Mouse (Mus musculus) G1E (cell line): ENCODE measurements around the gene 3425401B19Rik. TPM values are rescaled to one million over a fixed set of nuclear protein-coding genes. Genes with fewer than 3 reads are reported as not detected.

Source experiments
- ATAC-seq: 2 replicates; pipeline ENCODE4 v1.8.0; 2016; ENCODE audit warnings: mild to moderate bottlenecking; ENCODE audit not compliant: insufficient number of reproducible peaks, poor library complexity, low FRiP score, severe bottlenecking; ENCODE audit errors: extremely low read depth
- DNase-seq: peaks from one replicate; pipeline ENCODE4 v3.0.0; 2012; ENCODE audit warnings: low spot score
- H3K27me3 ChIP-seq: 2 replicates; pipeline ENCODE4 v1.6.1; 2012; ENCODE audit warnings: mild to moderate bottlenecking, low read length, inconsistent platforms; ENCODE audit not compliant: insufficient read depth
- H3K36me3 ChIP-seq: replicated peaks from 2 replicates; pipeline ENCODE3; 2012; ENCODE audit warnings: mild to moderate bottlenecking, inconsistent platforms
- H3K4me1 ChIP-seq: 2 replicates; pipeline ENCODE4 v1.6.1; 2012; ENCODE audit warnings: low read depth, low read length, inconsistent platforms, mixed read lengths; ENCODE audit not compliant: insufficient read depth
- H3K4me3 ChIP-seq: 2 replicates; pipeline ENCODE4 v1.5.1; 2012; ENCODE audit warnings: low read depth, mild to moderate bottlenecking, inconsistent platforms, low read length, moderate library complexity, mixed read lengths
- H3K9me3 ChIP-seq: replicated peaks from 2 replicates; pipeline ENCODE4 v1.6.1; 2012; ENCODE audit warnings: inconsistent platforms
- CTCF ChIP-seq: IDR thresholded peaks from 2 replicates; pipeline ENCODE4 v1.5.1; 2012; ENCODE audit warnings: low read depth, low read length, inconsistent platforms, mixed read lengths
- GATA1 ChIP-seq: IDR thresholded peaks from 2 replicates; pipeline ENCODE4 v1.6.1; 2012; ENCODE audit warnings: borderline replicate concordance, low read length, inconsistent platforms, mixed read lengths
- GATA2 ChIP-seq: IDR thresholded peaks from 2 replicates; pipeline ENCODE4 v1.6.1; 2012; ENCODE audit warnings: low read depth, low read length, inconsistent platforms, borderline replicate concordance
- POLR2AphosphoS5 ChIP-seq: IDR thresholded peaks from 2 replicates; pipeline ENCODE4 v1.6.1; 2012; ENCODE audit warnings: low read depth, low read length, inconsistent platforms; ENCODE audit not compliant: insufficient replicate concordance
- TAL1 ChIP-seq: conservative IDR thresholded peaks from 2 replicates; pipeline ENCODE4 v1.6.1; 2012; ENCODE audit warnings: low read depth, low read length, inconsistent platforms, mixed read lengths
- polyA plus RNA-seq: library from polyadenylated mRNA; stranded (reverse); fragments of >175 nt; gene quantifications from 2 replicates; pipeline ENCODE4 v1.2.3, GENCODE M21; 2012
- total RNA-seq, 2 experiments: library from RNA; stranded (forward) in 1 of 2; stranded (reverse) in 1 of 2; fragments of 200-1000 nt in 1 of 2; fragments of >200 nt in 1 of 2; fragmentation: Nextera tagmentation in 1 of 2; gene quantifications; 2 replicates each; pipeline ENCODE4 v1.2.3; 2014 to 2017

3425401B19Rik gene
- not detected in 2 replicates for total RNA-seq (2014; fragmentation: Nextera tagmentation)
- total RNA-seq (2017): 0.05 and 0.06 TPM in 2 replicates
- polyA plus RNA-seq: not detected in 2 replicates

GRCm38 (mm10) chr14:32685124-32685826, at the start of gene 3425401B19Rik:
Gene 3425401B19Rik (minus strand): TSS chr14:32685293.
- no peaks in the 10 kb centered on the region for H3K36me3 ChIP-seq
- H3K9me3 ChIP-seq: peaks cover 74% of the 10 kb centered on the region
- DNase-seq: no peak
- no peak for TF ChIP-seq CTCF
- TF ChIP-seq TAL1: no peak
- TF ChIP-seq GATA2: no peak
- TF ChIP-seq GATA1: no peak
- no peak for TF ChIP-seq POLR2AphosphoS5
- no peaks in the 10 kb centered on the region for H3K4me1 ChIP-seq
- H3K27me3 ChIP-seq: no peaks in the 10 kb centered on the region; the same call in 1 of the 2 replicates
- no peak for ATAC-seq
- H3K4me3 ChIP-seq: no peak within 1 kb of the TSS

- TF ChIP-seq GATA2 (no peak), TAL1 (no peak), POLR2AphosphoS5 (no peak), CTCF (no peak), GATA1 (no peak)
- DNase-seq: no peak
- no peak for ATAC-seq
- H3K36me3 ChIP-seq: no peaks in the 10 kb centered on the region
- H3K27me3 ChIP-seq: no peaks in the 10 kb centered on the region
- H3K9me3 ChIP-seq: peaks cover 33% of the 10 kb centered on the region
- no peak overlapping the region for H3K4me3 ChIP-seq
- no peaks in the 10 kb centered on the region for H3K4me1 ChIP-seq
Observed at GRCm38 (mm10) chr14:32732961-32733360, 47.9 kb upstream of the 3425401B19Rik start.

GRCm38 (mm10) chr14:32726864-32727263, 41.8 kb upstream of the 3425401B19Rik start:
- Histone ChIP-seq H3K4me3 (no peak overlapping the region), H3K9me3 (peaks cover 3% of the 10 kb centered on the region; the same call in 1 of the 2 replicates), H3K36me3 (no peaks in the 10 kb centered on the region), H3K27me3 (no peaks in the 10 kb centered on the region), H3K4me1 (no peaks in the 10 kb centered on the region)
- ATAC-seq (no peak), DNase-seq (no peak)
- TF ChIP-seq TAL1 (no peak), CTCF (no peak), GATA1 (no peak), GATA2 (no peak), POLR2AphosphoS5 (no peak)

GRCm38 (mm10) chr14:32721461-32721860, 36.4 kb upstream of the 3425401B19Rik start:
- no peak for ATAC-seq
- H3K36me3 ChIP-seq: no peaks in the 10 kb centered on the region
- no peak overlapping the region for H3K4me3 ChIP-seq
- no peak for TF ChIP-seq POLR2AphosphoS5
- no peak for TF ChIP-seq GATA2
- TF ChIP-seq GATA1: no peak
- TF ChIP-seq TAL1: no peak
- no peak for TF ChIP-seq CTCF
- DNase-seq: no peak
- H3K9me3 ChIP-seq: peaks cover 4% of the 10 kb centered on the region; the same call in 1 of the 2 replicates
- H3K4me1 ChIP-seq: no peaks in the 10 kb centered on the region
- no peaks in the 10 kb centered on the region for H3K27me3 ChIP-seq

- DNase-seq (no peak), ATAC-seq (no peak)
- TF ChIP-seq GATA1 (no peak), TAL1 (no peak)
- Histone ChIP-seq H3K9me3 (peaks cover 14% of the 10 kb centered on the region), H3K4me3 (no peak overlapping the region), H3K4me1 (no peaks in the 10 kb centered on the region), H3K36me3 (no peaks in the 10 kb centered on the region), H3K27me3 (no peaks in the 10 kb centered on the region)
Observed at GRCm38 (mm10) chr14:32716763-32717439, 31.8 kb upstream of the 3425401B19Rik start.

- no peak for TF ChIP-seq CTCF
- DNase-seq (no peak), ATAC-seq (no peak)
Observed at GRCm38 (mm10) chr14:32715489-32715888, 30.4 kb upstream of the 3425401B19Rik start.

More at GRCm38 (mm10) chr14:32715489-32715888, 30.4 kb upstream of the 3425401B19Rik start:
- peaks cover 16% of the 10 kb centered on the region for H3K9me3 ChIP-seq
- no peaks in the 10 kb centered on the region for H3K36me3 ChIP-seq
- no peaks in the 10 kb centered on the region for H3K4me1 ChIP-seq
- H3K27me3 ChIP-seq: no peaks in the 10 kb centered on the region
- no peak overlapping the region for H3K4me3 ChIP-seq
